Mouse (Mus musculus): ENCODE results near the gene Ech1.

Gene Ech1

DNA sequence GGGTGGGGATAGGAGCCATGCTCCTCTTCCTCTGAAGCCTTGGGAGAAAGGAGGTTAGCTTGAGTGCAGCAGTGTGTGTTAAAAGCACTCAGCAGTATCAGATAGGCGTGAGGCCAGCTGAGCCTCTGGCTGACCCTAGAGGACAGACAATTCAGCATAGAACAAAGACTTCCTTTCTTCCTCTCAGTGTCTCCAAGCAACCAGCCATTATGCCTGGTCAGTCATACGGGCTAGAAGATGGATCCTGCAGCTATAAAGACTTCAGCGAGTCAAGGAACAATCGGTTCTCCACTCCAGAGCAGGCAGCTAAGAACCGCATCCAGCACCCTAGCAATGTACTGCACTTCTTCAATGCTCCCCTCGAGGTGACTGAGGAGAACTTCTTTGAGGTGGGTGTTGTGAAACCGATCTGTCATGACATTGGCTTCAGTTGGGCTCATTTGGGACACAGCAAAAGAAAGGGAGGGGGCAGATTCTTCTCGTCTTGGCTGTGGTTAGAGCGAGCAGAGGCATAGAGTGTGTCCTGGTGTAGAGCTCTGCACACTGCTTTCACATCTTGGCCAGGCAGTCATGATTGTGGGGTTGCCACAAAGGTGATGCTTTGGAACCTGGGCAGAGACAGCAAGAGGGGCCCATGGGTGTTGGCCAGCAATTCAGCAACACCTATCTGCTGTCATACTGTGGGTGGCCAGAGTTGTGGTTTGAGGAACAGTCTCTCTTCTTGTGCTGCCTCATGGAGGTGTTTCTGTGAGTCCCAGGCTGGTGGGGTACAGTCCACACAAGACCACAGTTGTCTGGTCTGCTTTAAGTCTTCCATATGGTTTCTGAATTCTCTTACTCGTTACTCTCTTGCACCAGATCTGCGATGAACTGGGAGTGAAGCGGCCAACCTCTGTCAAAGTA lies 4.4 kb upstream of the Ech1 start:
- no peak for DNase-seq (ENCODE audit: low read depth)

DNA sequence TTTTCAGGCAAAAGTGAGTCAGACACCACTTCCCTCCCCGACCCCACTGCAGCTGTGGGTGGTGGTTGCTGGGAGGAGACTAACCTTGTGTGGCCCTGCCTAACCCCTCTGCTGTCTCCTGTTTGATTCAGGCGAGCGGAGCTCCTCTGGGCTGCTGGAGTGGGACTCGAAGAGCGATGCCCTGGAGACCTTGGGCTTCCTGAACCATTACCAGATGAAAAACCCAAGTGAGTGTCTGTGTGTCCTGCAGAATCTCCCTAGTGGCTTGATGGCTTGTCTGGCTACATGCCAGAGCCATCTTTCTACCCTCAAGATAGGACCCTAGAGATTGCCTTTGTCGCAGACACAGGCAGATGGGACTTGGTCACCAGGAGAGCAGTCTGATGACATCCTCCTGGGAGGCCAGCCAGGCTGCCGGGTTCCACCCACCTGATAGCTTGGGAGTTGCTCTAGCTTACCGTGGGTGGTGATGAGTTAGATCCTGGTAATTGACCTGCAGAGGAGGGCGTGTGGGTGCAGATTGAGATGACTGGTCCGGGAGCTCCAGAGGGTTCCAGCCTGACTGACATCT lies 3.7 kb upstream of the Ech1 start:
- no peak for DNase-seq (ENCODE audit: low read depth)

DNA sequence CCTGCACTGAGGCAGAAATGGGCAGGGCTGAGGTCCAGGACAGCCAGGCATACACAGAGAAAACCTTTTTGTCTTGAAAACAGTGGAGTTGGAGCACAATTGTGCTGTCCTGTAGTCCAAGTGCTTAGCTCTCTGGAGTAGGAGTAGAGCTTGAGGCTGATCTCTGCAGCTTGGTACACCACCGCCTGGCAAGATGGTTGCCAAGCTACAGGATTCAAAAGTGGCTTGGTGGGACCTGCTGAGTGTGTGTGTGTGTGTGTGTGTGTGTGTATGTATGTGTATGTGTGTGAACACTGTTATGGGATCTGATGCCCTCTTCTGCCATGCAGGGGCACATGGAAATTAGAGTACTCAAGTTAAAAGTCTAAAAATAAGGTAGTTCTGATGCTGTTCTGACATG lies 2.5 kb upstream of the Ech1 start:
- no peak for DNase-seq (ENCODE audit: low read depth)

DNA sequence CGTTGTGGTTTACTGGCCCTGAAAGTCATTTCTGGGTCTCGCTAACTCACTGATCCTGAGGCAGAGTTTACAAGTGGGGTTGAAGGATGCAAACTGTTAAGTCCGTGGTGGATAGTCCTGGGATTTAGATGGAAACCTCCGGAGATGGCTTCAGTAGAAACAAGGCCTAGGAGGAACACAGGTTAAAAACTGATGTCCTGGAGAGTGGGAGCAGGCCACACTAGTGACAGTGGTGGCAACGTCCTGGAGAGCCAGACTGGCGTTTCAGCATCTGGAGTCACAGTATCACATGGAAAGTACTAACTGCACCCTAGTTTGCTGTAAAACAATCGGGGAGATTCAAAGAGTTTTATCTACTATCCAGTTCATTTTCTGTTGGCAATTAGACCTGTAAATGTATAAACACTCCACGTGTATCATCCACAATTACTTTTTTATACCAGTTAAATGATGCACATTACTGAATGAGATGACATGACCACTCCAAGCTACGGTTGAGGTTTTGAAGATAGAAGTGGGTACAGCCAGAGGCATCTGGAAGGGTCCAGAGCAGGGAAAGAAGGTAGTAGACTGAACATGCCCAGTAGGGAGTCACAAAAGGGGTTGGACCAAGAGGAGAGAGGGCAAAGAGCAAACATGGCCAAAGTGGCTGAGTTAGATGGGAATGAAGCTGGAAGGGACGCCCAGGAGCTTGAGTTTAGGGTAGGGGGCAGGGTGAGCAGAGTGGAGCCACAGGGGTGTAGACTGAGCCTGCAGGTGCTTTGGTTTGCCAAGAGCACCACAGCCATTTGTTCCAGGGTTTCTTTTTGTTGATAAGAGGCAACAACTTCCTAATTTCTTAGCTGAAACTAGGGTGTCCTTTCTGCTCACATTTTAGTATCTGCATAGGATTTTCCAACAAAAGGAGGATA lies 1.8 kb upstream of the Ech1 start:
- DNase-seq (ENCODE audit: low read depth) = no peak

DNA sequence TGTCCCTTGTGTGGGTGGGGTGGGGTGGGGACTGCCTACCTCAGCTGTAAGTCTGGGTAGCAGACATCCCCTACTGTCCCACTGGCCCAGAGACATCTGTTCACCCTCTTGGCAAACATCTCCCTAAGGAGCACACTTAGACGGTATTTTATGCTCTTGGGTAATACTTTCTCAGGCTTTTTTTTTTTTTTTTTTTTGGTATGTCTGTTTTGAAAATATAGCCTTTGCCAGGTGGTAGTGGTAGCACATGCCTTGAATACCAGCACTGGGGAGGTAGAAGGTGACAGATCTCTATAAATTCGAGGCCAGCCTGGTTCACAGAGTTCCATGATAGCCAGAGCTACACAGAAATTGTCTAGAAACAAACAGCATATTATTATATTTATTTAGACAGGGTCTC lies 1.1 kb upstream of the Ech1 start:
- DNase-seq (ENCODE audit: low read depth) = no peak

DNA sequence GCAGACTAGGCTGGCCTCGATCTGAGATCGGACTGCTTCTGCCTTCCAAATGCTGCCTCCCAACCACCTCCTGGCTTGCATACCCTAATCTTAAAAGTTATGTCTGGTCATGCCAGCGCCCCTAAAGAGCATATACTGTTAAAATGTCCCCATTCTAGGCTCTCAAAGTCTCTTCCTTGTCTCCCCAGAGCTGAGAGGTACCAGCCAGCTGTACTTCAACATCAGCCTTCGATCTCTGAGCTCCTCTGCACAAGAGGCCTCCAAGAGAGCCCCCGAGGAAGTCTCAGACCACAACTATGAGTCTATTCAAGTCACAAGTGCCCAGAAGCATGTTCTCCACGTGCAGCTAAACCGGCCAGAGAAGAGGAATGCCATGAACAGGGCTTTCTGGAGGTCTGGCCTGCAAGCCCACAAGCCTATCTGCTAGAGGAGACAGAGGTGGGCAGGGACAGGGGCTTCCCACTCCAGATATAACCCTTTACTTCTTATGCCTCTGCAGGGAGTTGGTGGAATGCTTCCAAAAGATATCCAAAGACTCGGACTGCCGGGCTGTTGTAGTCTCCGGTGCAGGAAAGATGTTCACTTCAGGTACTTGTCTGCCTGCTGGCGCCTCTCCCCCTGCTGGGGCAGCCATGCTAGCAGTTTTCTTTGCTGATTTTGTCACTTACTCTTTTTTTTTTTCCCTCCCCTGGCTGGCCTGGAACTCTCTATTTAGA lies 827 bp downstream of the Ech1 start:
- DNase-seq (ENCODE audit: low read depth) = no peak

DNA sequence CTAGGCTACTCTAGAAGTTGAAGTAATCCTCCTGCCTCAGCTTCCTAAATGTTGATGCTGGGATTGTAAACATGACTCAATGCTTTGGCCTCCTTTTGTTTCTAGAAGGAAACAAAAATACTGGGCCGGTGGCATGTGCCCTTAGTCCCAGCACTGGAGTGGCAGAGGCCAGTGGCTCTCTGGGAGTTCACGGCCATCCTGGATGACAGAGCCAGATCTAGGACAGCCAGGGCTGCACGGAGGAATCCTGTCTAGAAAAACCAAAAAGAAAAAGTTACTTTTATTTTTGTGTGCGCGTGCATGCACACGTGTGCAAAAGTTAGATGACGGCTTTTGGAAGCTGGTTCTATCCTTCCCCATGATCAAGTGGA lies 1.4 kb downstream of the Ech1 start:
- DNase-seq (ENCODE audit: low read depth) = no peak

DNA sequence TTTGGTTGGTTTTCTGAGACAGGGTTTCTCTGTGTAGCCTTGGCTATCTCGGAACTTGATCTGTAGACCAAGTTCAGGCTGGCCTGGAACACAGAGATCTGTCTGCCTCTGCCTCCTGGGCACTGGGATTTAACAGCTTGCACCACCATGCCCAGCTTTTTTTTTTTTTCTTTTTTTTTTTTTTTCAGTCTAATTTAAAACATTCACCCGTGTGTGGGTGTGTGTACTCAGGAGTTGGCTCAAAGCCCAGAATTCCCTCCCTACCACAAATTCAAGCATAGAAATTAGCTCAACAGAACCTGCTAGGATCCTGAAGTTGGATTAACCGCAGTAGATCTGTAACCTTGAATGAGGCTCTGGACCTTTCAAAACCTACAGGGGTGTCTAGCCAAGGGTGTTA lies 2.3 kb downstream of the Ech1 start:
- DNase-seq (ENCODE audit: low read depth) = no peak

DNA sequence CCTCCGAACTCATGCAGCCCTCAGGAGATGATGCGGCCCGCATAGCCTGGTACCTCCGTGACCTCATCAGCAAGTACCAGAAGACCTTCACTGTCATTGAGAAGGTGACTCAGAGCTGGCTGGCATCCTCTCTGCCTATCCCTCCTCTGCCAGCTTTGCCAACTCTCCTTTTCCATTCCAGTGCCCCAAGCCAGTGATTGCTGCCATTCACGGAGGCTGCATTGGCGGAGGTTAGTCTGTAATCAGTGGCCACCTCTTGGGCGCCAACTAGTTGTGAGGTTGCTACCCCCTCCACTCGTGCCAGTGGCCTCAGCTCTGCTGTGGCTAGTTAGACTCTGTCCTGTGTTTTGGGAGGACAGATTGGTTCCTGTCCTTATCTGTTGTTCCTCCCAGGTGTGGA lies 4.8 kb downstream of the Ech1 start:
- no peak for DNase-seq (ENCODE audit: low read depth)

DNA sequence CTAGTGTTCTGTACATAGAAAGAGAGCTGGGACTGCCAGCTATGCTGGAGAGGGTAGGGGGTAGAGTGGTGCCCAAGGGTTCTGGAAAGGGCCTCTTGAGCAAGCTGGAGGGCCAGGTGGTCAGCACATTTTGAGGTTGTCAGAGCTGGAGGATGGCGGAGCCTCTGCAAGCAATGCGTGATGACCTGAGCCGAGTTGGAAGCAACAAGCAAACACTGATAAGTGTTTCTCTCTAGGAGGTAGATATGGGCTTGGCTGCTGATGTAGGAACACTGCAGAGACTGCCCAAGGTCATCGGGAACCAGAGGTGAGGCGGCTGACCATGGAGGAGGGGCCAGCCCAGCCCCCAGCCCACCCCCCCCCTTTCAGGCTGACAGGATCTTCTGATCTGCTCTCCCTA lies 6.0 kb downstream of the Ech1 start:
- DNase-seq (ENCODE audit: low read depth) = no peak

DNA sequence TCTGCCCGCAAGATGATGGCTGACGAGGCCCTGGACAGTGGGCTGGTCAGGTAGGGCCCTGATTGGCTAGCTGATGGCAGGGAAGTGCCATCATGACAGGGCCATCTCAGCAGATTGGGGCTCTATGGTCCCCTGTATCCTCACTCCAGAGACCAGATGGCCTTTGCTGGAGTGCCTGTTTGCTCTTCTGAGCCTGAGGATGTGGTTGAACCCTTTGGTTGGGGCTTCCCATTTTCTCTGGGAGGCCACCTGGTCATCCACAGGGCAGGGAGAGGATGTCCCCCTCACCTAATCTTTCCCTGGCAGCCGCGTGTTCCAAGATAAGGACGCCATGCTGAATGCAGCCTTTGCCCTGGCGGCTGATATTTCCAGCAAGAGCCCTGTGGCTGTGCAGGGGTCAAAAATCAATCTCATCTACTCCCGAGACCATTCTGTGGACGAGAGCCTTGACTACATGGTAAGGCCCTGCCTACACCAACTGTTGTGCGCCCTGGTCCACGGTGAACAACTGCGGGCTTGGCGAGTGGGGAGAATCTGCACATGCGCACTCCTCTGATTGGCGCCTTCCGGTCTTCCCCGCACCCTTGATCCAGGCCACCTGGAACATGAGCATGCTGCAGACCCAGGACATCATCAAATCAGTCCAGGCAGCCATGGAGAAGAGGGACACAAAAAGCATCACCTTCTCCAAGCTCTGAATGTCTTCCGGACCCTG lies 6.6 kb downstream of the Ech1 start:
- DNase-seq (ENCODE audit: low read depth) = no peak

DNA sequence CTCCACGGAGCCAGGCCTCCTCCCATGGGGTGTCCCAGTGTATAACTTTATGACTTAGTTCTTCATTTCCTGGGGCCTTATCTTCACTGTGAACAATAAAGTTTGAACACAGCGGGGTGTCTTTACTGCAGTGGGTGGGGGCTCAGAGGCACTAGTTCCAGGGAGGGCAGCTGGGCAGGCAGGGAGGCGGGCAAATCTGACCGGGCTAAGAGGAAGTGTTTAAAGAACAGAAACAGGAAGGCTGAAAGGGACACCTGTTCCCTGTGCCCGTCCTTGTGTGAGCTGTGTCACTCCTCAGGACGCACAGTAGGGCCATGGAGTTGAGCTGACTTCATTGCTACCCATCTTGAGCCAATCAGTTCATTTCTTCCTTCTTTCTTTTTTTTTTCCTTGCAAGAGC lies 7.1 kb downstream of the Ech1 start:
- DNase-seq (ENCODE audit: low read depth) = no peak

DNA sequence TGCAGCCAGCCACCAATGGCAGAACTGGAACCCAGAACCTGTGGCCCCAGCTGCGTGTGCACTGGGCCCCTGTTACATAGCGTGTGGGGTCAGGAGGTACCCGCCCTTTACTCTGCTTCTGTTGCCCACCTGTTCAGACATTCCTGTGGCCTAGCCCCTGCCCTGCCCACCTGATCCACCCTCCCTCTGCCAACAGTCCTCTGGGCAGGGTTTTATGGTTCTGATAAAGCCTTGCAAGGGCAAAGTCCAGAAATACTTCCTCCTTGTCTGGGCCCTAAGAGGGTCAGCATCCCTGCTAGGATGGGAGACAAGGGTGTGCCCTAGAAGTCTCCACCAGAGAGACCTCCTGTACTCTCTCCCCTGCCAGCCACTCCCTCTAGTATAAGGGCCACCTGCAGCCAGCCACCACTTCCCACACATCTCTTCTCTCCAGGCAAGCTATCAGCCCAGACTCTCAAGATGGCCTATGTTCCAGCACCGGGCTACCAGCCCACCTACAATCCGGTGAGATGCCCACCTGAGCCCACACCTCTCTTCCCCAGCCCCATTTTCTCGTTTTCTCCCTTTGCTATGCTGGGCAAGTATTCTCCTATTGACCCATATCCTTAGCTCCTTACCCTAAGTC lies 8.8 kb downstream of the Ech1 start, which contains the start of gene Lgals4:
TSS of gene Lgals4 (plus strand) at position 132 of the 625 bp plus-strand sequence.
- no peak for DNase-seq (ENCODE audit: low read depth)

DNA sequence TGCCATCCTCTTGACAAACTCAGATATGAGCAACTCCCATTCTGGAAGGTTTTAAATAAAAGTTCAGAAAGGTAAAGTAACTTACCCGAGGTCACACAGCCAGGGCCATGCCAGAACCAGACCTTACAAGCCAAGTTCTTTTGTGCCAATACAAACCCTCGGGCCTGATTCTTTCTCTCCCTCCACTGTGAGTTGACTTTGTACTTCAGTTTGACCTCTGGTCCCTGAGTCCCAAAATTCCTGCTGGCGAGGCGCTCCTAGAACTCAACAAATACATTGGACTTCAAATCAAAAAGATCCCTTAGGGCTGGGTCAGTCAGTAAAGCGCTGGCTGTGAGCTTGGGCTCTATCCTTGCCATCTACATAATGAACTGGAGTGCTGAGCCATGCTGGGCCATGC lies 11.9 kb downstream of the Ech1 start:
- DNase-seq (ENCODE audit: low read depth) = no peak

DNA sequence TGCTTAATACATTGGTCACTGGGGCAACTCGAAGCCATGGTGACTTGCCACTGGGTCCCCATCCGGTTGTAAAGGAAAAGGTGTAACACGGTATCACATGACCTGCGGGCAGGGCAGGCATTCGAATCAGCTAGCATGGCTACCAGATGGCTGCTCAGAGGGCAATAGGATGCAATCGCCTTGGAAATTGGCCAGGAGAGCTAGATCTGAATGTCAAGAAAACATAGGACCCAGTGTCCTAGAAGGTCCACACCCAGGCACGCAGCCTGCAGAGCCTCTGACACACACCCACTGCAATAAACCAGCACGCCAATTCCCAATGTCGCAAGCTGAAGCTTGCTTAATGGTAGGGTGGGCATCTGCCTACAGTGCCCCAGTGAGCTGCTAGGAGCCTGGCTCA lies 13.3 kb downstream of the Ech1 start:
- no peak for DNase-seq (ENCODE audit: low read depth)

DNA sequence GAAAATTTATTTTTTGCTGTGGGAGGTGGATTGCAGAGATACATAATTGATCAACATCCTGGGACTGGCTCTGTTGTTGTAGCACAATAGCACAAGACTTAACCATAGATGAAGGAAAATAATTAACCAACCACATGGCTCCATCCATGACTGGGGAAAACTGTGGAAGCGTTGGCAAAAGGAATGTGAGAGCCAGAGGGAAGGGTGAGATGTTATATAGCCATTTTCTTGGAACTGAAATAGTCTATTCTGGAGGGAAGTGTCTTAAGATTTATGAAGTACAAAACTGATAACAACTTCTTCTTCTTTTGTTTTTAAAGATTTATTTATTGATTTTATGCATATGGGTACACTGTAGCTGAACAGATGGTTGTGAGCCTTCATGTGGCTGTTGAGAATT lies 22.3 kb downstream of the Ech1 start:
- DNase-seq (ENCODE audit: low read depth) = no peak

DNA sequence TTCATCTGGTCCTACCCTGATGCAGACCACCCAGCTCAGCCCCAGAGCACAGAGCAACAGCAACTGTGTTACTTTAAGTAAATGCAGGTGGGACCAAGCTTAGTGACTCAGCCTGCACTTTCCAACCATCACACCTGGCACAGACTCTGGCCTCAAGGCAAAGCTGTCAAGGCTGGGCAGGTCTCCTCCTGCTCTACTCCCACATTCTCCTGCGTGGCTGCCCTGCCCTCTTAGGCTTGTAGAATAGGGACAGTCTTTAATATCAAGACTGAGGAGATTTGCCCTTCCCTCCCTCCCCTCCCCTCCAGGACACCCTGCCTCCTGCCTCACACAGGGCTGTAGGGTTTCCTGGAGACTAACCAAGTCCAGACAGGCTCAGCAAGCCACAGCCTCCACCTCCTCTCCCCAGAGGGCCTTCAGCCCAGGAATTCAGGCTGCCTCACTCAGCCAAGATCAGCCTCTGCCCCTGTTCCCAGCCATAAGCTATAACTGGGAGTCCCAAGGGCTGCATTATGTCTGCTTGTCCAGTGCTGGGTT lies 24.8 kb downstream of the Ech1 start:
- DNase-seq (ENCODE audit: low read depth) = peak; percentile 59

DNA sequence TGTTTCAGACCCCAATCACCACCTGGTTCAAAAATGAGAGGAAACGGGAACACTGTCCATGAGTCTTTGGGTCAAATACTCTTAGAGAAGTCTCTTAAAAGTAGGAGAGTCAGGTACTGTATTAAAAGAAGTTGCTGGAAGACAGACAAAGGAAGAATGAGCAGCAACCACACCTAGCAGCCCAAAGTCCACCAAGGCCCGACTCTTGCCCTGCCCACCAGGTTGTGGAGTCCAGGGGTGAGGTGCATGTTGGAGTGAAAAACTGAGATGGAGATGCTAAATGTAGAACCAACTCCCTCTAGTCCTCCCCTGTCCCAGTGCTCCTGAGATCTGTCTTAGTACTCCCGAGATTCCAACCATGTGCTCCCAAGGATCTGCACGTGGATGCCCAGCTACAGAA lies 25.6 kb downstream of the Ech1 start:
- no peak for DNase-seq (ENCODE audit: low read depth)

DNA sequence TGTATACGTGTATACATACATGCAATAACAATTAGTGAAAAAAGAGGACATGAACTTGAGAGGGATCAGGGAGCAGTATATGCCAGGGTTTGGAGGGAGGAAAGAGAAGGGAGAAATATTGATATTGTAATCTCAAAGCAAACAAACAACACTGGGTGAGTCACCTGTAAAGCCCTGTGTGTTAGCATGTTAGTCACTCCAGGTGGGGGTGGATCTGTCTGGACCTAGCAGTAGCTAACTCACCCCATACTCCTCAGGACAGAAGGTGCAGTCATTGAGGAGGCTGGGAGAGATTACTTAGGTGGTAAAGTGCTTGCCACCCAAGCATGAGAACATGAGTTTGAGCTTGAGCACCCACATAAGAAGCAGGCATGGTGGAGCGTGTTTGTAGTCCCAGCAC lies 34.9 kb downstream of the Ech1 start:
- no peak for DNase-seq (ENCODE audit: low read depth)

DNA sequence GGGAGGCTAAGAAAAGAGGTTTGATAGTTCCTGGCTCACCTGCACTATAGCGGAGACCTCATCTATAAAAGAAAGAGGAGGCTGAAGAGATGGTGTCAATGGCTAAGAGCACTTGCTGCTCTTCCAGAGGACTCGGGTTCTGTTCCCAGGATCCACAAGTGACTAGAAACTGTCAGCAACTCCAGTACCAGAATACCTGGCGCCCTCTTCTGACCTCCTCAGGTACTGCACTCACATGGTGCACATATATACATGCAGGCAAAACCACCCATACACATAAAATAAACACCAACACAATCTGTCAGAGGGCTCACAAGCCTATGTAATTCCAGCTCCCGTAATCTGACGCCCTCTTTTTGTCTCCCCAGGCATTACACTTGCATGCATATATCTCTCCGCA lies 35.9 kb downstream of the Ech1 start:
- no peak for DNase-seq (ENCODE audit: low read depth)
